Mouse (Mus musculus): ENCODE measurements around the gene Fabp3. TPM values are rescaled to one million over a fixed set of nuclear protein-coding genes. Genes with fewer than 3 reads are reported as not detected.

Gene Fabp3
- not detected for polyA plus RNA-seq (2014; fragmentation: Illumina TruSeq; extraction: RNeasy Lipid Tissue Mini Kit (QIAGEN cat#74804); ENCODE audit: low replicate concordance)

DNA sequence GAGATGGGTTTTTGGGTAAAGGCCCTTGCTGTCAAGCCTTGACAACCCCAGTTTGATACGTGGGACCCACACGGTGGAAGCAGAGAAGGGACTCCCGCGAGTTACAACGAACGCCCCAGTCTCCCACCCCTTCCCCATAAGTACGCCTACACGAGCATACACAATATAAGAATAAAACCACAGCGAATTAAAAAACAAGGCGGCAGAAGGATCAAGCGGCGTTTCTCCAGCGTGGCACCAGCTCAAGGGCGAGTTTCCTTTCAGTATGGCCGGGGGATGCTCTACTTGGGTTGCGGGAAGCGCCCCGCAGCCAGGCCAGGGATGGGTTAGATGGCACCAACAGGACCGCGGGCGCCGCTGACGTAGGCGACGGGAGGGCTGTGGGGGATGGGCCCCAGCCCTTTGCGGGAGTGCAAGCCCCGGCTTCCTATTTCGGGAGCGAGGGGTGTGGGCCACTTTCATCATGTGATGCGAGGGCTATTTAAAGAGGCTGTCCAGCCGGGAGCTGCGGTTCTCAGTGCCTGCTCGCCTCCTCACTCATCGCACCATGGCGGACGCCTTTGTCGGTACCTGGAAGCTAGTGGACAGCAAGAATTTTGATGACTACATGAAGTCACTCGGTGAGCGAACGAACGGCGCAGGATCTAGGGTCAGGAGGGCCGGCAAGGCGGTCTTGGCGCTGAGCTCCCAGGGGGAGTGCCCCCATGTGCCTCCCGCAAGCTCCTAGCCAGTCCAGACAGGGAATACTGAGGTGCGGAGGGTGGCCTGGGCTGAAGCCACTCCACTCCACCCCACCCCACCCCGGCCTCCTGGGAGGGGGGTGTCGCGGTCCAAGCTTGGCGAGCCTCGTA, at the start of gene Fabp3, which contains the start of gene Gm10570:
Fabp3 (plus strand) TSS at position 365 of the 851 bp plus-strand sequence.
Gm10570 (minus strand) TSS at position 444 of the 851 bp plus-strand sequence.

DNA sequence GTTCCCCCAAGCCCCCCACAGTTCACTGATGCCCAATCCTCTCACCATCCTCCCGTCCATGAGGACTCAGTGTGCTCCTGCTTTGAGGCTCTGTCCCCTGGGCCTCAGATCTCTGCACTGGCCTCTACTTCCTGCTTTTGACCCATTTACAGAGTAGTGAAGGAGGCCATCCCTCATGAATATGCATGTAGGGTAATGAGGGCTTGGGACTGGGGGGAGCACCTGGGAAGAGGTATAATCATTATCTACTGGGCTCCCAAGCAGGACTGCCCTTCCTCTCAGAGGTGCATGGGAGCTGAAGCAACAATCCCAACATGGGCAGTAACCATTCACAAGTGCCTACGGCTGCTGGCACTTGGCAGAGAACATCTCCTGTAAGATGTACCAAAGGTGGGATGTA, 29.3 kb upstream of the Fabp3 start, which contains the start of gene Serinc2:
Serinc2 (minus strand) TSS at position 101 of the 400 bp plus-strand sequence.

DNA sequence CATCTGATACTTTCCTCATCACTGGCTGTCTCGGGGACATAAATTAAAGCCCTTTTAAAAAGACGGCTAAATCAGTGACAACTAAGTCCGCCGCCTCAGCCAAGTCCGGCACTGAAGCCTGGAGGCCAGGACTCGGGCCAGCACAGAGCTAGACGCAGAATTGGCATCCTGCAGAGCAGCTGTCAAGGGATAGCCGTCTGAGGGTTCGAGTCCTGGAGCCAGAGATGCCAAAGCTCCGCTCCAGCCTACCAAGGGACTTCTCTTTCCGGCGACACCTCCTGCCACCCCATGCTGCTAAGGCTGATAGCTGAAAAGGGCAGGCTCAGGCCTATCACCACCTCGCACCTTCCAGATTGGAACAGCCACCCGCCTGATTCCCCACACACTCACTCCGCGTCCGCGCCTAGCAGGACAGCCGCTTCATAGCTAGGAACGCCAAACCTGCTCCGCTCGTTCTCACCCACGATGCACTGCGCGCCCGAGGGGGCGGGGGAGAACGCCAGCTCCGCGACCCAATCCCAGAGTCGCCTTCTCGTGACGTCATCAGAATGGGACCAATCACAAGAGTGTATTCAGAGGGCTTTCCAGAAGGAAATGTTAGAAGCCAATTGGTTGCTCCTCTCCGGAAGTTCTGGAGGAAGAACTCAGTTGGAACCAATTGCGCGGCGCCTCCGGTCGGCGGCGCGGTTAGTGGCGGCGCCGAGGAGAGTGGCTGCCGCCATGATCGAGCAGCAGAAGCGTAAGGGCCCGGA, 51.3 kb downstream of the Fabp3 start, which contains the start of the genes Zcchc17 and Snrnp40:
Zcchc17 (minus strand) TSS at position 458 of the 752 bp plus-strand sequence.
Snrnp40 (plus strand) TSS at position 647 of the 752 bp plus-strand sequence.

Other genes with a start within 250 kb of the Fabp3 start
- 5.3 TPM for gene Pef1, start 206.0 kb upstream of the Fabp3 start, polyA plus RNA-seq (2014; fragmentation: Illumina TruSeq; extraction: RNeasy Lipid Tissue Mini Kit (QIAGEN cat#74804); ENCODE audit: low replicate concordance)
- gene Hcrtr1, start 169.2 kb upstream of the Fabp3 start, polyA plus RNA-seq (2014; fragmentation: Illumina TruSeq; extraction: RNeasy Lipid Tissue Mini Kit (QIAGEN cat#74804); ENCODE audit: low replicate concordance), result not detected
- 3.1 TPM for gene Tinagl1, start 133.5 kb upstream of the Fabp3 start, polyA plus RNA-seq (2014; fragmentation: Illumina TruSeq; extraction: RNeasy Lipid Tissue Mini Kit (QIAGEN cat#74804); ENCODE audit: low replicate concordance)
- not detected for gene Gm853, start 86.2 kb upstream of the Fabp3 start, polyA plus RNA-seq (2014; fragmentation: Illumina TruSeq; extraction: RNeasy Lipid Tissue Mini Kit (QIAGEN cat#74804); ENCODE audit: low replicate concordance)
- gene Serinc2, start 29.4 kb upstream of the Fabp3 start, polyA plus RNA-seq (2014; fragmentation: Illumina TruSeq; extraction: RNeasy Lipid Tissue Mini Kit (QIAGEN cat#74804); ENCODE audit: low replicate concordance), result 0.82 TPM
- not detected for gene Gm10570, start 79 bp downstream of the Fabp3 start, polyA plus RNA-seq (2014; fragmentation: Illumina TruSeq; extraction: RNeasy Lipid Tissue Mini Kit (QIAGEN cat#74804); ENCODE audit: low replicate concordance)
- 20.3 TPM for gene Zcchc17, start 51.3 kb downstream of the Fabp3 start, polyA plus RNA-seq (2014; fragmentation: Illumina TruSeq; extraction: RNeasy Lipid Tissue Mini Kit (QIAGEN cat#74804); ENCODE audit: low replicate concordance)
- gene Snrnp40, start 51.5 kb downstream of the Fabp3 start, polyA plus RNA-seq (2014; fragmentation: Illumina TruSeq; extraction: RNeasy Lipid Tissue Mini Kit (QIAGEN cat#74804); ENCODE audit: low replicate concordance), result 9.6 TPM

Measured in small intestine, adult 10 weeks (tissue).